ENCODE assay signal across 10 mouse cellular contexts in genomic region chr10:66741819-66742218, GRCm38 (mm10).
DNase-seq lines count a peak whose midpoint lies in the region; ATAC-seq and TF ChIP-seq lines count a peak whose summit lies in the region.
"Had no signal": no experiment of that assay in that cellular context is flagged by ENCODE, and none has a peak within 500 bp of the region (broad histone marks: within the 10 kb centered on the region; RNA-seq: fewer than 3 reads in every experiment).

No protein-coding gene starts in this region.

- no peaks in the 10 kb centered on the region for H3K27me3 ChIP-seq in heart, adult 2 months (ENCODE audit: control insufficient read depth, insufficient read depth, low read length)
- H3K27me3 ChIP-seq in heart, embryonic 12.5 days (replicated peaks), result no peaks in the 10 kb centered on the region
- no peaks in the 10 kb centered on the region for H3K27me3 ChIP-seq in embryonic facial prominence, embryonic 11.5 days (ENCODE audit: control insufficient read depth, insufficient read depth, low read length)
- H3K27me3 ChIP-seq: limb, embryonic 15.5 days had no signal

- 43% methylated on average over 3 of the region's 3 CpGs for WGBS in heart, adult 2 months
- 47% methylated on average over 3 of the region's 3 CpGs for WGBS in heart, embryonic 12.5 days
- WGBS in embryonic facial prominence, embryonic 11.5 days, result 60% methylated on average over 3 of the region's 3 CpGs

- H3K4me2 ChIP-seq in heart, embryonic 12.5 days, result no peak overlapping the region
- H3K4me2 ChIP-seq in embryonic facial prominence, embryonic 11.5 days (ENCODE audit: low read depth, low read length), result no peak overlapping the region
- H3K4me2 ChIP-seq: limb, embryonic 15.5 days had no signal

- H3K9me3 ChIP-seq in heart, embryonic 12.5 days (replicated peaks), result no peaks in the 10 kb centered on the region
- no peaks in the 10 kb centered on the region for H3K9me3 ChIP-seq in embryonic facial prominence, embryonic 11.5 days (replicated peaks; ENCODE audit: control insufficient read depth, low read length)
- H3K9me3 ChIP-seq: limb, embryonic 15.5 days had no signal

- no peaks in the 10 kb centered on the region for H3K79me2 ChIP-seq in heart, adult 2 months (replicated peaks; ENCODE audit: control insufficient read depth, insufficient read depth, low read length)

- no peak overlapping the region for H3K27ac ChIP-seq in heart, adult 2 months
- H3K27ac ChIP-seq in heart, embryonic 12.5 days (ENCODE audit: poor library complexity, severe bottlenecking), result no peak overlapping the region
- no peak overlapping the region for H3K27ac ChIP-seq in embryonic facial prominence, embryonic 11.5 days (replicated peaks; ENCODE audit: low read depth, low read length)
- H3K27ac ChIP-seq: limb, embryonic 15.5 days had no signal

- no peak for TF ChIP-seq POLR2A in heart, adult 2 months (IDR thresholded peaks at IDR 0.05; ENCODE audit: insufficient read depth, low read depth, low read length)

- intact Hi-C loops in heart, adult 2 months (cut with DNase I), result loop anchor here (2.0 kb wide), 1 partner anchor 65 kb away; no protein-coding TSS in a partner anchor

- H3K36me3 ChIP-seq in heart, adult 2 months (ENCODE audit: control insufficient read depth, insufficient read depth, low read length), result no peaks in the 10 kb centered on the region
- H3K36me3 ChIP-seq in heart, embryonic 12.5 days, result no peaks in the 10 kb centered on the region
- H3K36me3 ChIP-seq in embryonic facial prominence, embryonic 11.5 days (replicated peaks; ENCODE audit: control insufficient read depth, insufficient read depth, low read depth, low read length), result no peaks in the 10 kb centered on the region
- H3K36me3 ChIP-seq: limb, embryonic 15.5 days had no signal

- no peak for TF ChIP-seq EP300 in heart, adult 2 months (IDR thresholded peaks at IDR 0.05; ENCODE audit: insufficient read depth, low read depth, low read length)

- TF ChIP-seq CTCF in heart, adult 2 months (IDR thresholded peaks at IDR 0.05), result peak; percentile 76

- H3K4me1 ChIP-seq in heart, adult 2 months (ENCODE audit: control insufficient read depth, insufficient read depth, low read length), result no peaks in the 10 kb centered on the region
- H3K4me1 ChIP-seq in heart, embryonic 12.5 days (replicated peaks), result no peaks in the 10 kb centered on the region
- H3K4me1 ChIP-seq in embryonic facial prominence, embryonic 11.5 days (ENCODE audit: control insufficient read depth, insufficient read depth, low read length), result no peaks in the 10 kb centered on the region
- H3K4me1 ChIP-seq: limb, embryonic 15.5 days had no signal

- no peak overlapping the region for H3K9ac ChIP-seq in heart, adult 2 months (ENCODE audit: low read depth, low read length)
- no peak overlapping the region for H3K9ac ChIP-seq in heart, embryonic 12.5 days
- no peak overlapping the region for H3K9ac ChIP-seq in embryonic facial prominence, embryonic 11.5 days (replicated peaks; ENCODE audit: low read length)
- H3K9ac ChIP-seq: limb, embryonic 15.5 days had no signal

- no peak for DNase-seq in heart, adult 2 months
- DNase-seq in urinary bladder, postnatal 25 days (ENCODE audit: low spot score), result peak; percentile 12
- DNase-seq in urinary bladder, postnatal 10 days (ENCODE audit: low spot score), result no peak
- DNase-seq in embryonic facial prominence, embryonic 11.5 days (ENCODE audit: low spot score), result peak; percentile 57
- DNase-seq in spleen, adult 12 weeks (ENCODE audit: low spot score), result no peak
- no peak for DNase-seq in ovary, postnatal 14 days (ENCODE audit: low spot score)
- DNase-seq in right cerebral cortex, postnatal 4 days, result no peak
- DNase-seq: gastrocnemius, postnatal 14 days had no signal

- H3K4me3 ChIP-seq in heart, adult 2 months, result no peak overlapping the region
- no peak overlapping the region for H3K4me3 ChIP-seq in heart, embryonic 12.5 days
- no peak overlapping the region for H3K4me3 ChIP-seq in embryonic facial prominence, embryonic 11.5 days (ENCODE audit: low read depth, low read length)
- H3K4me3 ChIP-seq: limb, embryonic 15.5 days had no signal

- no peak for ATAC-seq in heart, embryonic 12.5 days (ENCODE audit: insufficient number of reproducible peaks, low FRiP score)
- no peak for ATAC-seq in embryonic facial prominence, embryonic 11.5 days (replicated peaks; ENCODE audit: insufficient number of reproducible peaks, low FRiP score, low TSS enrichment, low read depth)

Comparison
In these comparisons a context has a peak if more than half of its experiments do, and no peak if none do; other contexts are left out.
1. DNase-seq: peak in urinary bladder, postnatal 25 days (single experiment) and embryonic facial prominence, embryonic 11.5 days (single experiment); none in heart, adult 2 months (0 of 2), urinary bladder, postnatal 10 days (single experiment), spleen, adult 12 weeks (single experiment), ovary, postnatal 14 days (single experiment) and right cerebral cortex, postnatal 4 days (single experiment).